Mouse (Mus musculus): ENCODE measurements around the gene Tifa. TPM values are rescaled to one million over a fixed set of nuclear protein-coding genes. Genes with fewer than 3 reads are reported as not detected.

Tifa gene
- total RNA-seq (2012; rRNA removed), result not detected in 2 replicates

- no peak for TF ChIP-seq MAFK (IDR thresholded peaks at IDR 0.05; ENCODE audit: insufficient read depth, low read depth, low read length)
- TF ChIP-seq ZC3H11A (IDR thresholded peaks at IDR 0.05; ENCODE audit: borderline replicate concordance, low read depth, low read length), result no peak
- TF ChIP-seq HCFC1 (IDR thresholded peaks at IDR 0.05; ENCODE audit: borderline replicate concordance, insufficient read depth, low read length), result no peak
- no peak for TF ChIP-seq ZNF384 (IDR thresholded peaks at IDR 0.05; ENCODE audit: low read depth, low read length)
- no peak for TF ChIP-seq CHD2 (IDR thresholded peaks at IDR 0.05; ENCODE audit: low read depth, low read length)
Observed at GRCm38 (mm10) chr3:127789500-127790191, at the start of gene Tifa. Gene Tifa, plus strand, starts transcription at chr3:127789805.

GRCm38 (mm10) chr3:127741473-127741872 lies 48.1 kb upstream of the Tifa start:
- Histone ChIP-seq H3K9ac (ENCODE audit: insufficient read depth, low read depth, low read length, poor library complexity, severe bottlenecking) (no peak overlapping the region), H3K4me1 (ENCODE audit: control insufficient read depth in 2 of 2, insufficient read depth in 2 of 2, low read length in 2 of 2, poor library complexity in 1 of 2) (no peaks in the 10 kb centered on the region), H3K36me3 (ENCODE audit: control insufficient read depth, insufficient read depth, low read length, poor library complexity, severe bottlenecking) (no peaks in the 10 kb centered on the region), H3K4me3 (ENCODE audit: insufficient read depth in 1 of 2, low read depth in 1 of 2, low read length in 2 of 2, poor library complexity in 1 of 2, severe bottlenecking in 1 of 2) (no peak overlapping the region), H3K9me3 (ENCODE audit: control insufficient read depth, insufficient read depth, low read depth, low read length) (no peaks in the 10 kb centered on the region), H3K27ac (ENCODE audit: insufficient read depth, low read depth, low read length, poor library complexity, severe bottlenecking) (no peak overlapping the region)
- DNase-seq (ENCODE audit: low read depth, low spot score), result peak; percentile 11
- TF ChIP-seq CHD2 (IDR thresholded peaks at IDR 0.05; ENCODE audit: low read depth, low read length) (no peak), ZNF384 (IDR thresholded peaks at IDR 0.05; ENCODE audit: low read depth, low read length) (no peak), ZC3H11A (IDR thresholded peaks at IDR 0.05; ENCODE audit: borderline replicate concordance, low read depth, low read length) (no peak), HCFC1 (IDR thresholded peaks at IDR 0.05; ENCODE audit: borderline replicate concordance, insufficient read depth, low read length) (no peak), MAFK (IDR thresholded peaks at IDR 0.05; ENCODE audit: insufficient read depth, low read depth, low read length) (no peak)
- in situ Hi-C loops (cut with MboI; ENCODE audit: low sequenced_read_pairs in 2 of 2, unreplicated experiment in 2 of 2), result no loop called here

More at GRCm38 (mm10) chr3:127789500-127790191, at the start of gene Tifa:
- Histone ChIP-seq H3K9me3 (ENCODE audit: control insufficient read depth, insufficient read depth, low read depth, low read length) (no peaks in the 10 kb centered on the region), H3K9ac (ENCODE audit: insufficient read depth, low read depth, low read length, poor library complexity, severe bottlenecking) (no peak within 1 kb of the TSS), H3K4me1 (ENCODE audit: control insufficient read depth in 2 of 2, insufficient read depth in 2 of 2, low read length in 2 of 2, poor library complexity in 1 of 2) (no peaks in the 10 kb centered on the region; a peak in 1 of 4 replicates), H3K4me3 (ENCODE audit: insufficient read depth in 1 of 2, low read depth in 1 of 2, low read length in 2 of 2, poor library complexity in 1 of 2, severe bottlenecking in 1 of 2) (peak within 1 kb of the TSS; percentile 49 to 61), H3K27ac (ENCODE audit: insufficient read depth, low read depth, low read length, poor library complexity, severe bottlenecking) (no peak within 1 kb of the TSS), H3K36me3 (ENCODE audit: control insufficient read depth, insufficient read depth, low read length, poor library complexity, severe bottlenecking) (no peaks in the 10 kb centered on the region)
- in situ Hi-C loops (cut with MboI; ENCODE audit: low sequenced_read_pairs in 2 of 2, unreplicated experiment in 2 of 2), result no loop called here
- DNase-seq (ENCODE audit: low read depth, low spot score), result no peak

- no peaks in the 10 kb centered on the region for H3K9me3 ChIP-seq (ENCODE audit: control insufficient read depth, insufficient read depth, low read depth, low read length)
- no peak overlapping the region for H3K27ac ChIP-seq (ENCODE audit: insufficient read depth, low read depth, low read length, poor library complexity, severe bottlenecking)
- in situ Hi-C loops (cut with MboI; ENCODE audit: low sequenced_read_pairs in 2 of 2, unreplicated experiment in 2 of 2), result no loop called here
- TF ChIP-seq ZNF384 (IDR thresholded peaks at IDR 0.05; ENCODE audit: low read depth, low read length) (no peak), CHD2 (IDR thresholded peaks at IDR 0.05; ENCODE audit: low read depth, low read length) (no peak), HCFC1 (IDR thresholded peaks at IDR 0.05; ENCODE audit: borderline replicate concordance, insufficient read depth, low read length) (no peak), MAFK (IDR thresholded peaks at IDR 0.05; ENCODE audit: insufficient read depth, low read depth, low read length) (no peak), ZC3H11A (IDR thresholded peaks at IDR 0.05; ENCODE audit: borderline replicate concordance, low read depth, low read length) (no peak)
- no peaks in the 10 kb centered on the region for H3K4me1 ChIP-seq (ENCODE audit: control insufficient read depth in 2 of 2, insufficient read depth in 2 of 2, low read length in 2 of 2, poor library complexity in 1 of 2)
- no peaks in the 10 kb centered on the region for H3K36me3 ChIP-seq (ENCODE audit: control insufficient read depth, insufficient read depth, low read length, poor library complexity, severe bottlenecking)
- H3K4me3 ChIP-seq (ENCODE audit: insufficient read depth in 1 of 2, low read depth in 1 of 2, low read length in 2 of 2, poor library complexity in 1 of 2, severe bottlenecking in 1 of 2), result no peak overlapping the region
- DNase-seq (ENCODE audit: low read depth, low spot score), result no peak
- no peak overlapping the region for H3K9ac ChIP-seq (ENCODE audit: insufficient read depth, low read depth, low read length, poor library complexity, severe bottlenecking)
Observed at GRCm38 (mm10) chr3:127743614-127744365, 45.8 kb upstream of the Tifa start.

- Histone ChIP-seq H3K9ac (ENCODE audit: insufficient read depth, low read depth, low read length, poor library complexity, severe bottlenecking) (no peak overlapping the region), H3K36me3 (ENCODE audit: control insufficient read depth, insufficient read depth, low read length, poor library complexity, severe bottlenecking) (no peaks in the 10 kb centered on the region), H3K9me3 (ENCODE audit: control insufficient read depth, insufficient read depth, low read depth, low read length) (no peaks in the 10 kb centered on the region), H3K4me1 (ENCODE audit: control insufficient read depth in 2 of 2, insufficient read depth in 2 of 2, low read length in 2 of 2, poor library complexity in 1 of 2) (no peaks in the 10 kb centered on the region), H3K4me3 (ENCODE audit: insufficient read depth in 1 of 2, low read depth in 1 of 2, low read length in 2 of 2, poor library complexity in 1 of 2, severe bottlenecking in 1 of 2) (no peak overlapping the region), H3K27ac (ENCODE audit: insufficient read depth, low read depth, low read length, poor library complexity, severe bottlenecking) (no peak overlapping the region)
- in situ Hi-C loops (cut with MboI; ENCODE audit: low sequenced_read_pairs in 2 of 2, unreplicated experiment in 2 of 2), result no loop called here
- TF ChIP-seq CHD2 (IDR thresholded peaks at IDR 0.05; ENCODE audit: low read depth, low read length), result no peak
- no peak for TF ChIP-seq ZC3H11A (IDR thresholded peaks at IDR 0.05; ENCODE audit: borderline replicate concordance, low read depth, low read length)
- TF ChIP-seq MAFK (IDR thresholded peaks at IDR 0.05; ENCODE audit: insufficient read depth, low read depth, low read length), result no peak
- no peak for TF ChIP-seq ZNF384 (IDR thresholded peaks at IDR 0.05; ENCODE audit: low read depth, low read length)
- TF ChIP-seq HCFC1 (IDR thresholded peaks at IDR 0.05; ENCODE audit: borderline replicate concordance, insufficient read depth, low read length), result no peak
- DNase-seq (ENCODE audit: low read depth, low spot score), result no peak
Observed at GRCm38 (mm10) chr3:127745504-127745903, 44.1 kb upstream of the Tifa start.

Measured in ES-E14 (cell line).